Mouse (Mus musculus): ENCODE data around the gene Pik3cg. TPM values are rescaled to one million over a fixed set of nuclear protein-coding genes. Genes with fewer than 3 reads are reported as not detected.

Gene Pik3cg
- total and polyA plus RNA-seq, 2 experiments, result 0.40 to 1.2 TPM

DNA sequence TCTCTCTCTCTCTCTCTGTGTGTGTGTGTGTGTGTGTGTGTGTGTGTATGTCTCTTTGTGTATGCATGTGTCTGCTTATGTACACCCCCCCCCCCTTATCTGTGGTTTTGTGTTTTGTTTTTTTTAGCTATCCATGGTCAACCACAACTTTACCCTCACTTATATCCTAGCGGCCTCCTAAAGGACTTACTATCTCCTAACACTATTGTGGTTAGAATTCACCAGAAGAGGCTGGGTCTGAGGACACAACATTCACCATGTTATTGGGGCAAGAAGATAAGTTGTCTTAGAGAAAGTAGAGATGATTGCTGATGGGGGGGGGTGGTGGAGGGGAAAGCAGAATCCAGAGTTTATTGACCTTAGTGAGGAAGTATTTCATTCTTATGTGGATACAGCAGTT, 15.2 kb upstream of the Pik3cg start:
- Histone ChIP-seq H3K27me3 (ENCODE audit: control insufficient read depth, insufficient read depth, low read length) (no peaks in the 10 kb centered on the region), H3K79me2 (ENCODE audit: control insufficient read depth, insufficient read depth, low read length) (no peaks in the 10 kb centered on the region), H3K4me1 (ENCODE audit: control insufficient read depth, insufficient read depth, low read length) (no peaks in the 10 kb centered on the region), H3K36me3 (ENCODE audit: control insufficient read depth, insufficient read depth, low read length) (no peaks in the 10 kb centered on the region), H3K4me3 (ENCODE audit: insufficient read depth, low read depth, low read length) (no peak overlapping the region), H3K9ac (ENCODE audit: low read depth, low read length) (no peak overlapping the region), H3K27ac (replicated peaks; ENCODE audit: insufficient read depth, low read depth, low read length) (no peak overlapping the region)
- DNase-seq (ENCODE audit: extremely low read depth, low read depth, low spot score), result no peak
- WGBS, result 86% methylated on average over 1 of the region's 1 CpGs
- TF ChIP-seq POLR2A (IDR thresholded peaks at IDR 0.05; ENCODE audit: extremely low read depth, insufficient read depth, low read length), result no peak
- TF ChIP-seq CTCF (IDR thresholded peaks at IDR 0.05; ENCODE audit: low read depth, low read length), result no peak

DNA sequence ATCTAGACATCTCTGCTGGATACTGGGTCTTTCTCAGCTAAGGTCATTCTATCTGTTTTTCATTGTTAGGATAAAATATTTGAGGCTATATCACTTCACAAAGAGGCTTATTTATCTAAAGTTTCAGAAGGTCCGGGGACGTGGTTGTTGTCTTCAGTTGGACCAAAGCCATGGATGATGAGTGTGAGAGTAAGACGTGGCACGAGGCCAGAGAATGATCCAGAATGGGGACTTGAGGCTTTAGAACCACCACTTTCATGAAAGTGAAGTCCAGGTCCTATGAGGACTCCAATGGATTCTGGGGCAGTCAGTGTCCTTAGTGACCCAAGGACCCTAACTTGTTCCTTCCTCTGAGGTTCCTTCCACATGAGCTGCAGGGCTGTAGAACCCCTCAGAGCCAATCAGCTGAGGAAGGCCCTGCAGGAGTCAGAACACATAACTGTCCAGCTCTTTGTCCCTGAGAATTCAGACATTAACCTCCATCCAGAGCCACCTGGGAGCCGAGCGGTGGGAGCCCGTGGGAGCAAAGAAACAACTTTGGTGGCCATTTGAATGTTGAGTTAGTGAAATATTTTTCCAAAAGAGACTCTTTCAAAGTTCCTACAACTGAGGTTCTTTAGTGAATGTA, 14.4 kb upstream of the Pik3cg start:
- H3K27me3 ChIP-seq (ENCODE audit: control insufficient read depth, insufficient read depth, low read length), result no peaks in the 10 kb centered on the region
- no peak overlapping the region for H3K4me3 ChIP-seq (ENCODE audit: insufficient read depth, low read depth, low read length)
- no peaks in the 10 kb centered on the region for H3K4me1 ChIP-seq (ENCODE audit: control insufficient read depth, insufficient read depth, low read length)
- no peak for DNase-seq (ENCODE audit: extremely low read depth, low read depth, low spot score)
- H3K36me3 ChIP-seq (ENCODE audit: control insufficient read depth, insufficient read depth, low read length), result no peaks in the 10 kb centered on the region
- 84% methylated on average over 7 of the region's 7 CpGs for WGBS
- no peak overlapping the region for H3K9ac ChIP-seq (ENCODE audit: low read depth, low read length)
- H3K27ac ChIP-seq (replicated peaks; ENCODE audit: insufficient read depth, low read depth, low read length), result no peak overlapping the region
- no peak for TF ChIP-seq POLR2A (IDR thresholded peaks at IDR 0.05; ENCODE audit: extremely low read depth, insufficient read depth, low read length)
- no peak for TF ChIP-seq CTCF (IDR thresholded peaks at IDR 0.05; ENCODE audit: low read depth, low read length)
- no peaks in the 10 kb centered on the region for H3K79me2 ChIP-seq (ENCODE audit: control insufficient read depth, insufficient read depth, low read length)

DNA sequence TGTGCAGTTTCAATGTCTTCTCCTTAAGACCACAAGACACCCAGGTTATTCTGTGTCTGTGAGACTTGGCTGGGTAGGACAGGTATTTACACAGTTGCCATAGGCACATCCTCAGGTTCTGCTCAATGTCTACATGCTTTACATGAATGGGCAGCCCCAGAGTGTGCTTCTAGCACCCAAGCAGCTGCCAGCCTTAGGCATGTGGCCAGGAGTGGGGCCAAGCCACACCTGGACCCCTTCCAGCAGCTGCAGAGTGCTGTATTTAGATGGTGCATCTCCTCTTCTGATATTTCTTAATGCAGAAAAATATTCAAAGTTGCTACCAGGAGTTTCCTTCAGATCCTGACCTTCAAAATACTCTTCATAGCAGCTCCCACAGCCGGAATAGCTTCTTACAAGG, 11.9 kb upstream of the Pik3cg start:
- H3K4me3 ChIP-seq (ENCODE audit: insufficient read depth, low read depth, low read length), result no peak overlapping the region
- TF ChIP-seq CTCF (IDR thresholded peaks at IDR 0.05; ENCODE audit: low read depth, low read length), result no peak
- TF ChIP-seq POLR2A (IDR thresholded peaks at IDR 0.05; ENCODE audit: extremely low read depth, insufficient read depth, low read length), result no peak
- H3K9ac ChIP-seq (ENCODE audit: low read depth, low read length), result no peak overlapping the region
- H3K79me2 ChIP-seq (ENCODE audit: control insufficient read depth, insufficient read depth, low read length), result no peaks in the 10 kb centered on the region
- 88% methylated on average over 1 of the region's 1 CpGs for WGBS
- H3K4me1 ChIP-seq (ENCODE audit: control insufficient read depth, insufficient read depth, low read length), result no peaks in the 10 kb centered on the region
- no peaks in the 10 kb centered on the region for H3K36me3 ChIP-seq (ENCODE audit: control insufficient read depth, insufficient read depth, low read length)
- no peaks in the 10 kb centered on the region for H3K27me3 ChIP-seq (ENCODE audit: control insufficient read depth, insufficient read depth, low read length)
- no peak overlapping the region for H3K27ac ChIP-seq (replicated peaks; ENCODE audit: insufficient read depth, low read depth, low read length)
- no peak for DNase-seq (ENCODE audit: extremely low read depth, low read depth, low spot score)

DNA sequence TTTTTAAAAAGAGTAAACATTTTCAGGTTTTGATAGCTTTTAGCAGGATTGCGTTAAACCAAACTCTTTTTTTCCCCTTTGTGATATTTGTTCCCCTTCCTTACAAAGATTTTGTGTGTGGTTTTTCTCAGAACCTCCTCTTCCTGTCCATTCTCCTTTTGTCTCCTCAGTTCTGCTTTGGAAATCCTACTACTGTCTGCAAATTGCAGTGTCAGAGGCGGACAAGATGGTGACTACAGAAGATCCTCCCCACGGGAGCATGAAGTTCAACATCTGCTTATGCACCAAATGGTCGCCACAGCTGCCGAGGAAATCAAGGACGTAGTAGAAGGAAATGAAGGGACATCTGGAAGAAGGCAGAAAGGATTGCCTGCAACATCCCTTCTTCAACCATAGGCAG, 6.7 kb upstream of the Pik3cg start:
- Histone ChIP-seq H3K27ac (replicated peaks; ENCODE audit: insufficient read depth, low read depth, low read length) (no peak overlapping the region), H3K4me3 (ENCODE audit: insufficient read depth, low read depth, low read length) (no peak overlapping the region), H3K27me3 (ENCODE audit: control insufficient read depth, insufficient read depth, low read length) (no peaks in the 10 kb centered on the region), H3K4me1 (ENCODE audit: control insufficient read depth, insufficient read depth, low read length) (no peaks in the 10 kb centered on the region), H3K9ac (ENCODE audit: low read depth, low read length) (no peak overlapping the region), H3K36me3 (ENCODE audit: control insufficient read depth, insufficient read depth, low read length) (no peaks in the 10 kb centered on the region), H3K79me2 (ENCODE audit: control insufficient read depth, insufficient read depth, low read length) (no peaks in the 10 kb centered on the region)
- TF ChIP-seq CTCF (IDR thresholded peaks at IDR 0.05; ENCODE audit: low read depth, low read length) (no peak), POLR2A (IDR thresholded peaks at IDR 0.05; ENCODE audit: extremely low read depth, insufficient read depth, low read length) (no peak)
- DNase-seq (ENCODE audit: extremely low read depth, low read depth, low spot score), result peak; percentile 16
- 79% methylated on average over 6 of the region's 6 CpGs for WGBS

DNA sequence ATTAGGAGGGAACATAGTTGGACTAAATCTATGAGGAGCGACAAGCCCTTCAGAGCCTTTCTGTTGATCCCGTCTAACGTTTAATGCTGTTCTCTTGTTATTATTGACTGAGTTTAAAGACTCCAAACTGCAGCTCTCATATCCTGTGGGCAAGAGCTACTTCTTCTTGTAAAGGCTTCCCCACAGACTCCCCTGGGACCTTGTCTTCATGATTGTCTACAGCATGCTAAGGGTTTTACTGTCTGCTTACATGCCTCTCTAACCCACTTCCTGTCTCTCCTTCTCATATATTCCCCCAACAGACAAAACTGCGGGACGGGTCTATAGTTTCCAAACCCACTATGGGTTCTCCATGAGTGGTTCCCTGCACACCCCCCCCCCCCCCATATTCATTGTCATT, 4.2 kb upstream of the Pik3cg start:
- H3K36me3 ChIP-seq (ENCODE audit: control insufficient read depth, insufficient read depth, low read length), result no peaks in the 10 kb centered on the region
- no peak for DNase-seq (ENCODE audit: extremely low read depth, low read depth, low spot score)
- no peaks in the 10 kb centered on the region for H3K27me3 ChIP-seq (ENCODE audit: control insufficient read depth, insufficient read depth, low read length)
- H3K4me3 ChIP-seq (ENCODE audit: insufficient read depth, low read depth, low read length), result no peak overlapping the region
- H3K27ac ChIP-seq (replicated peaks; ENCODE audit: insufficient read depth, low read depth, low read length), result no peak overlapping the region
- no peak for TF ChIP-seq CTCF (IDR thresholded peaks at IDR 0.05; ENCODE audit: low read depth, low read length)
- no peak for TF ChIP-seq POLR2A (IDR thresholded peaks at IDR 0.05; ENCODE audit: extremely low read depth, insufficient read depth, low read length)
- no peaks in the 10 kb centered on the region for H3K4me1 ChIP-seq (ENCODE audit: control insufficient read depth, insufficient read depth, low read length)
- H3K9ac ChIP-seq (ENCODE audit: low read depth, low read length), result no peak overlapping the region
- H3K79me2 ChIP-seq (ENCODE audit: control insufficient read depth, insufficient read depth, low read length), result no peaks in the 10 kb centered on the region
- WGBS, result 91% methylated on average over 5 of the region's 5 CpGs

DNA sequence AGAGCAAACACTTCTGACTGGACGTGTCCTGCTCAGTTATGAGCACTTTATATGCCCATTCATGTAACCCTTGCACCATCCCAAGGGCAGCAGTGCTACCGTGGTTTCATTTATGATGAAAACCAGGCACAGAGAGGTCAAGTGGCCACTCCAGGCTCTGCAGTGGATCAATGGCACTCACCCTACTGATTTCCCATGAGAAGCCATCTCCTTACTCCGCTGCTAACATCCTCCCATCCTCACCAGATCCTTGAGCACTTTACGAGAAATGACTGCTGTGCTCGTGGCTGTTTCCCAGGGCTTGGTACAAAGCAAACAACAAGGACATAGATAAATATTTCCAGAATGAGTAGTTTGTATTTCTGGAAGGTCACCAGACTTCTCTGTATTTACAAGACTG, 3.7 kb upstream of the Pik3cg start:
- no peak overlapping the region for H3K27ac ChIP-seq (replicated peaks; ENCODE audit: insufficient read depth, low read depth, low read length)
- no peak overlapping the region for H3K9ac ChIP-seq (ENCODE audit: low read depth, low read length)
- no peaks in the 10 kb centered on the region for H3K27me3 ChIP-seq (ENCODE audit: control insufficient read depth, insufficient read depth, low read length)
- no peak for TF ChIP-seq CTCF (IDR thresholded peaks at IDR 0.05; ENCODE audit: low read depth, low read length)
- TF ChIP-seq POLR2A (IDR thresholded peaks at IDR 0.05; ENCODE audit: extremely low read depth, insufficient read depth, low read length), result no peak
- H3K4me3 ChIP-seq (ENCODE audit: insufficient read depth, low read depth, low read length), result no peak overlapping the region
- 77% methylated on average over 5 of the region's 5 CpGs for WGBS
- no peaks in the 10 kb centered on the region for H3K36me3 ChIP-seq (ENCODE audit: control insufficient read depth, insufficient read depth, low read length)
- H3K79me2 ChIP-seq (ENCODE audit: control insufficient read depth, insufficient read depth, low read length), result no peaks in the 10 kb centered on the region
- no peak for DNase-seq (ENCODE audit: extremely low read depth, low read depth, low spot score)
- H3K4me1 ChIP-seq (ENCODE audit: control insufficient read depth, insufficient read depth, low read length), result no peaks in the 10 kb centered on the region

Measured in liver, adult 2 months (tissue).